Mouse (Mus musculus) kidney, postnatal 25 days (tissue): ENCODE results near the gene 4921524J17Rik.

Source experiments
- DNase-seq, 2 experiments: peaks; one replicate each; pipeline ENCODE4 v3.0.0; 2021; ENCODE audit warnings: mixed read lengths in 2 of 2

4921524J17Rik gene

DNA sequence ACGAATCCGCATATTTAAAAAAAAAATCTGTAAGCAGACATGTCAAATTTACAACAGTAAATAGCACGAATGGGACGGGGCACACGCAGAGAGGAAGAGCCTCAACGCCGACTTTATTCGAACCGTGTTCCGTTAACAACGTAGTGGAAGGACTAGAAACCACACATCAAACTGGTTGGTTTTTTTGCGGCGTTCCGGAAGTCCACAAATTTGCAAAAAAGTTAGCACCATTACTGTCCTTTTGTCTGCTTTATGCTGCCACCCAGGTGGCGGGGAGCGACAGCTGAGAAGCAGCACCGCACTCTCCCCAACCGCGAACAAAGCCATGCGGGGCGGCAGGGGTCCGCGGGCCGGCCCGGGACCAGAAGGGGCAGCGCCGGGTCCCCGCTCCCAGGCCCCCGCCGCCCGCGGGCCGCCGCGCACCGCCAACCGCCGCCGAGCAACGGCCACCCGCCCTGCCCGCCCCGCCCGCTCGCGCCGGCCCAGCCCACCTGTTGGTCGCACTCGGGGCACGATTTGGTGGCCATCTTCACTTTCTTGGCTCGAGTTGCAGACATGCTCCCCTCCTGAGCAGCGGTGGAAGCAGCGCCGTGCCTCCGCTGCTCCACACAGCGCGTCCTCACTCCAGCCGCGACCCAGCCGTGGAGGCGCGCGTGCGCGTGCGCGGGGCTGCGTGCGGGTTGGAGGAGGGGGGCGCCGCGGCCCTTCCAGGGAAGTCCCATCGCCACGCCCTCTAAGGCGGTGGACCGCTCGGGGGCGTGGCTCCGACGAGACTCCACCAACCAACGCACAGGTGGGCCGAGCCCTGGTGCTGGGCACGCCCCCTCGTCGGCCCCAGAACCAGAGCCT, at the start of gene 4921524J17Rik:
4921524J17Rik (minus strand) TSS at position 666 of the 849 bp plus-strand sequence.
- peak; percentile 97 to 99 for DNase-seq

- DNase-seq, result no peak
Measured at GRCm38 (mm10) chr8:85482427-85482826, 49.8 kb upstream of the 4921524J17Rik start.

DNA sequence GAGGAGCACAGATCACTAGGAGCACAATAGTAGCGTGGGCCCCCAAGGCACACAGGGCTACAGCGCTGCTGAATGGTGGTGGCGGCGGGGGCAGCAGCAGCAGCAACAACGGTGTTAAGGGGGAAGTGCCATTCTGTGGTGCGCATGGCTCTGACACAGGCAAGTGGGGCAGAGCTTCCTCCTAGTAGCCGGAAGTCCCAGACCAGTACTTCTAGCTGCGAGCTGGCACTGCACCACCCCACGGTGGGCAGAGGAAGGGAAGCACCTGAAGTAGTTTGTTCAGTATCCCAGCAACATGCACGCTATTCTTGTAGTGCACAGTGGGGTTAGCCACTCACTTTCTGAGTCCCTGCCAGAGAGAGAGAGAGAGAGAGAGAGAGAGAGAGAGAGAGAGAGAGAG, 49.3 kb upstream of the 4921524J17Rik start:
- DNase-seq, result peak; percentile 22 to 68

DNA sequence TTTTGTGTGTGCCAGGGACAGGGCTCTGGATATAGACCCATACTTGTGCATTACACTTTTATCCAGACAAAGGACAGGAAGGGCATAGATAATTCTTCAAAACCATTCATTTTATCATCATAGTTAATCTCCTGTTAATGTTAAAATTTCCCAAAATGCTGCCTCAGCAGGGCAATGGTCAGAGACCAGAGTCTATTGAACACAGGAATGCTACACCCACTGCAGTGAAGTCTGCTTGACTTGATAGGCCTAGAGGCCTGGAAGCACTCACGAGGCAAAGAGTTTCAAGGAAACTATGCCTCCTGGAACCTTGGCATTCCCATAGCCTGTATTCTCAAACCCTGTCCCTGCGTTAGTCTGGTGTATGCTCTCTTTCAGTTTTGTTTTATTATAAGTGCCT, 47.1 kb upstream of the 4921524J17Rik start:
- DNase-seq, result peak; percentile 49 to 56

- DNase-seq, result no peak
Measured at GRCm38 (mm10) chr8:85478397-85478796, 45.8 kb upstream of the 4921524J17Rik start.

DNA sequence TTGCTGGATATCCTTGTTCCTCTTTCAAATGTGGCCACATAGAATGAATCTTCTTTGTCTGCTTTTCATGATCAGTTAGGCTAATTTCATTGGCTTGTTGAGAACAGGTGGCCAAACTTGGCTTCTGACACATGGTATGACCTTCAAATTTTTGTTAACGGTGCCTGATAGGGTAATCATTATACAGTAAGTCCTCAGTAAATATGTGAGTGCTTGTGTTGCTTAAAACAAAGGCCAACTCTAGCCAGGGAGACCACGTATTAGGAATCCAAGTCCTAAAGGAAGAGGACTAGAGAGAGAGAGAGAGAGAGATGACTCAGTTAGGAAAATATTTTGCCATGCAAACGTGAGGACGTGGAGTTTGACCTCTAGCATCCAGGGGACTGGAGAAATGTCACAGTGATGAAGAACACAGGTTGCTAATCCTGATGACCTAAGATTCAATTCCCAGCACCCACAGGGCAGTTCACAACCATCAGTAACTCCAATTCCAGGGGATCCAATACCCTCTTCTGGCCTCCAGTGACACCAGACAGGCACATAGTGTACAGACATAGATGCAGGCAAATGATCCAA, 44.4 kb upstream of the 4921524J17Rik start:
- no peak for DNase-seq

GRCm38 (mm10) chr8:85474924-85475323, 42.3 kb upstream of the 4921524J17Rik start:
- no peak for DNase-seq

DNA sequence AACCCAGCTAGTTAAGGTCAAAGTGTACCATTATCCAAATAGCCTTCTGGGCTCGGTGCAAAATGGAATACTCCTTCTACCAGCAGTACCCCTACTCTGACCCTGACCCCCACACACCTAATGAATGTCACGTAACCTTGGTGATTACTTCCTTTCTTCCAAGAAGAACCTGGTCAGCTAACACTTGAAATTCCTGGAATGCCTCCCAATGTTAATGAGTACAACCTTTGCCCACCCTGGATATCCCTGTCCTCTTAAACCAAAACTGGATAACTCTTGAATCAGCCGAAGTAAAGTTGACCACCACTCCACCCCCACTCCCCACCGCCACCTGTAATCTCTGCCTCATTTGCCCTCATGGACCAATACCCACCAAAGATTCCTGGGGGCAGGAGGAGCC, 40.6 kb upstream of the 4921524J17Rik start:
- DNase-seq, result peak; percentile 42 to 49

GRCm38 (mm10) chr8:85472800-85473199, 40.2 kb upstream of the 4921524J17Rik start:
- no peak for DNase-seq

GRCm38 (mm10) chr8:85470753-85471152, 38.1 kb upstream of the 4921524J17Rik start:
- no peak for DNase-seq

DNA sequence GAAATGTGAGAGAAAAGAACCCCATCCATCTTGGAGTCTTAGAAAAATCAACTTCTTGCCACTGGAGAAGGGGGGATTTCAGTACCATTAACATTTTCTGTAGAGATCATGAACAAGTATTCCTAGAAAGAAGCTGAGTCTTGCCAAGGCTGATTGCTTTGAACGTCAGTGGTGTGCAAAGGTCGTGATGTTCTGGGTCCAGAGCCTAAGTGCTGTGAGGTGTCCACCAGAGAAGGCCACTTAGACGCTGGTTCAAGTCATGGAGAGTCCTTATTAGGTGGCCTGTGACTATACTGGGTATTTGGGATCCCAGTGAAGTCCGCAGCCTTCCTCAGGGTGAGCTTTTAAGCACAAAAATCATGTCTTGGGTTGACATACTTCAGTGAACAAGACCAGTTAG, 33.4 kb upstream of the 4921524J17Rik start:
- DNase-seq, result no peak

- DNase-seq, result no peak
Measured at GRCm38 (mm10) chr8:85464316-85464715, 31.7 kb upstream of the 4921524J17Rik start.

GRCm38 (mm10) chr8:85462441-85462840, 29.8 kb upstream of the 4921524J17Rik start:
- peak; percentile 72 to 87 for DNase-seq

DNA sequence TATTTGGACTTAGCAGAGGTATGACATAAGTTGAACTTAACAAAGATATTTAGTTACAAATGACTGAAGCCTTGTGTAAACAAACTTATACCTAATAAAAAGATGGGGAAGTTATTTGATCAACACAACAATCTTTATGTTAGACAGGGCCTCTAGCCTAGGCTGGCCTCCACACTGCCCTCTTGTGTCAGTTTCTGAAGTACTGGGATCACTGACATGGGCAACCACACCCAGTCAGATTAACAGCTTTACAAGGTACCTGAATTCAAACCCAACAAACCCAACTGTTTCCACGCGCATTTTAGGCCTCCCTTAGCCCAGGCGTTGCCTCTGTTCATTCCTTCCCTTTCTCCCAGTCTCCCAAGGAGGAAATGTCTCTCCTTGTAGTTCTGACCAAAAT, 28.7 kb upstream of the 4921524J17Rik start:
- DNase-seq, result peak; percentile 45 to 50

GRCm38 (mm10) chr8:85460804-85461203, 28.2 kb upstream of the 4921524J17Rik start:
- DNase-seq, result peak in 1 of 2 experiments; percentile 40

DNA sequence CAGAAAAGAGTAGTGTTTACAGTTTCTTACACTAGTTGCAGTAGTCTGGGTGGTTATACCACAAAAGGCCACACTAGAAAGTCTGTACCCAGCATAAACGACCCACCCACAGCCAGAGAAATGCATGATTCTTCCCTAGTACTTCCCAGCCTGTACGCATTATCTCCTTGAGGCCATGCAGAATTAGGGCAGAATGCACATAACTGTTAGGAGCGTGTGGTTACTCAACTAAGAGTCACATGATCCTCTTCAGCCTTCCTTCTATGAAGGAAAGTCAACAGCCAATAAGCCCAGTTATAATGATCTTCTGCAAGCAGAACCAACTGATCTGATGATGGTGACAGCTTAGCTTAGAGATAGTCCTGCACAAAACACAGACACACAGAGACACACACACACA, 26.9 kb upstream of the 4921524J17Rik start:
- no peak for DNase-seq

DNA sequence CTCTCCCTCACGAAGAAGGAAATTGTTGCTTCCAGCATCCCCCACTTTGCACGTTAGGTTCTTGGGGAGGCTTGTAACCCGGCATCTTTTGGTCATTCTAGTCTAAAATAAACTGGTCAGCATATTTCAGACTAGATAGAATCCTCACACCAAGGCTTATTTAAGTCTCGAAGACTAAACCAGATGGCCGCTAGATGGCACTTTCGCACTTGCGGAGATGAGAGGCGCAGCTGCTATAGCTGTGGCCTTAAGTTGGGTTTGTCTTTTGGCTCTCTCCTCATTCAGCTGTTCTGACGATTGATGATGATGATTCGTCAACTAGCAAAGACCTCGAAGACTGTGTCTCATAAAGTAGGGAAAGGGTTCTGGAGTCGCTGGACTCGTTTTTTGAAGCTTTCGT, 23.9 kb upstream of the 4921524J17Rik start:
- peak; percentile 73 to 85 for DNase-seq

DNA sequence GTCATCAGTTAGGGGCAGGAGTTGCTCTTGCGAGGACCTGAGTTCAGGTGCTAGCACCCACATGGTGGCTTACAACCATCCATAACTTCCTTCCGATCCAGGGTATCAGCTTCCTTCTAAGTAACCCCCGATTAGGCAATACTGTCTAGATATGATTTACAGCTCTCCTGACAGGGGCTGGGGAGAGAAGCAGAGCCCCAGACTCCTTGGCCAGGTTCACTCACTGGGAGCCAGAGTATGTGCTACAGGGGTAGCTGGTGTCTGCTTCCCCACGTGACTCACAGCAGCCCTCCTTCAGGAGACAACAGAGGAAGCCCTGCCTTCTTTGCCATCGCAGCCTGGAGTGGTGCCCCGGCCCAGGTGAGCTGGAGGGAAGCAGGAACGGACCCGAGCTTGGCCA, 22.1 kb upstream of the 4921524J17Rik start:
- no peak for DNase-seq

DNA sequence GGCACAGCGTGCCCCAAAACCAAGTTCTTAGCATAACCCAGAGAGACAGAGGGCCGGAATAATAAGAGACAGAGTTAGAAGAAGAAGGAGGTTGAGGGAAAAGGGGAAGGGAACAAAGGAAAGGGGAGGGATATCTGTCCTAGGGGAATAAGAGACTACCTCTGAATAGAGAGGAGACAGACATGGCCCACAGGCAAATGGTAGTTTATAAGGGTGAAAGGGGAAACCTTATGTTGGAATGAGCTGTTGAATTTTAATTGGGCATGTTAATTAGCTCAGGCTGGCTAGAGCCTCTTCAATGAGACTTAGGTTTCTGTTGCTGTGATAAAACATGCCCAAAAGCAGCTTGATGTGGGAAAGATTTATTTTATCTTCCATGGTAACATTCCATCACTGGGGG, 20.6 kb upstream of the 4921524J17Rik start:
- DNase-seq, result no peak

DNA sequence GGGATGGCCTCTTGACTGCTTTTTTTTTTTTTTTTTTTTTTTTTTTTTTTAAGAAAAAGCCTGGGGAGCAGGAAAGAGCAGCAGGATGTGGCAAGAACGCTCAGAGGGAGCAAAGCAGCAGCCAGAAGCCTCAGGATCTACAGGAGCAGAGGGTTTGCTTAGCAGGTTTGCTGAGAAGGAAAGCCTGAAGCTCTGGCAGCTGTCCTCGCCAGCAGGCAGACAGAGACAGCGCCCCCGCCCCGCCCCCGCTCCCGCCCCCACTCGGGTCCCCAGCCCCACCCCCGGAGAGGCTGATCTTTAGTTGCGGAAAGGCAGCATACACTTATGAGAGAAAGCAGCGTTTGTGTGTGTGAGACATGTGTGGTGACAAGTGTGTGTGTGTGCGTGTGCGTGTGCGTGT, 19.7 kb upstream of the 4921524J17Rik start:
- peak in 1 of 2 experiments; percentile 11 for DNase-seq

- no peak for DNase-seq
Measured at GRCm38 (mm10) chr8:85450335-85450734, 17.7 kb upstream of the 4921524J17Rik start.

DNA sequence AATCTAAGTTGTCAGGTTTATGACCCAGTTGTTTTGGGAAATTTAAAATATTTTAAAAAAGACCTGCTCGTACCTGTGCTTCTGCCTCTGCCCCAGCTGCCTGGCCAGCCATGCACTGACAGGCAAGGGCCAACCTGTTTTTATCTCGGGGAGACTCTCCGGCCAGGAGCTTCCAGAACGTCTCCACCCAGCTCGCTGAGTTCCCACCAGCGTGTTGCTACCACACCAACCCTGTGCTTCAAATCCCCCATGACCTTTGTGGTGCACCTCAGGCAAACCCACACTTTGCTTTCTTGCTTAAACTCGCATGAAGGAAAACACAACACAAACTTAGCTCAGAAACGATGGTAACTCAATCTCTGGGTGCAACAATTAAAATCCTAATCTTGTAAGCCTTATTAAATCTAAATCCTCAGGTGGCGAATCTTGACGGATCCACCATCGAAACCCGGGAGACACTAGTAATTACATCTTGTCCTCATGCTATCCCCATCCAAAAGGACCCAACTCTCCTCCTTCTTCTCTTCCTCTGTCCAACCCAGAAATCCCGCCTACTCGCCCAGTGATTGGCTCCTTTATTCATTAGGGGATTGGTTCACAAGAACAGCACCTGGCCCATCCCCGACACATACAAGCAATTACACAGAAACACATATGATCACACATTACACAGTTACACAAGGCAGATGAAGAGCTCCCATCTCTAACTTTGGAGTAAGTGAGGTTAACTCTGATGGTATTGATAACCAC, 13.5 kb upstream of the 4921524J17Rik start:
- no peak for DNase-seq

GRCm38 (mm10) chr8:85444092-85444491, 11.5 kb upstream of the 4921524J17Rik start:
- no peak for DNase-seq

DNA sequence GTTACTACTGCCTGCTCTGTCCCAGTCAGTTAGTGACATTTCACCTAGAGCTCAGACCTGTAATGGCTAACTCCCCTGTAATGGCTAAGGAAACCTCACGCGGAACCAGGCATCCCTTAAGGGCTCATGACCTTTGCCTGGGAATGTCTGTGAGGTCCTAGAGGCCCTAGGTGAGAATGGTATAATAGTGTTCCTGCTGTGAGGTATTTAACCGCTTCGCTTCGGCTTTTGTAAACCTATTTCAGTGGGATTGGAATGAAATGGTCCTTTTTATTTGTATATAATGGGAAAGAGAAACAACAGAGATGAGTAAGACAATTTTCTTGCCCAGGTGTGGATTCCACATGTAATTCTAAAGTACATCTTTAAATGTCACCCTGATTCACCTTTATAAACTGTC, 8.9 kb upstream of the 4921524J17Rik start:
- no peak for DNase-seq
